Mouse (Mus musculus) common myeloid progenitor, adult 5-6 weeks (primary cell): Measurements from ENCODE around the gene Bcl2l1. TPM values are rescaled to one million over a fixed set of nuclear protein-coding genes. Genes with fewer than 3 reads are reported as not detected.

ENCODE experiments used
- ATAC-seq: replicated peaks from 2 replicates; pipeline ENCODE4 v1.8.0; 2016; ENCODE audit warnings: low read depth, mild to moderate bottlenecking, moderate TSS enrichment, inconsistent platforms; ENCODE audit not compliant: poor library complexity, severe bottlenecking
- total RNA-seq: library from RNA; stranded (forward); fragments of 200-1000, 187-1606 nt; gene quantifications from 2 replicates; pipeline ENCODE4 v1.2.3, GENCODE M21; 2017

Gene Bcl2l1
- 8.4 and 11.8 TPM in 2 replicates for total RNA-seq

GRCm38 (mm10) chr2:152831019-152831878 is at the start of gene Bcl2l1:
TSS of gene Bcl2l1 (minus strand) at chr2:152831728.
- peak; percentile 91 for ATAC-seq

- ATAC-seq, result no peak
Measured at GRCm38 (mm10) chr2:152880898-152881297, 49.4 kb upstream of the Bcl2l1 start.

DNA sequence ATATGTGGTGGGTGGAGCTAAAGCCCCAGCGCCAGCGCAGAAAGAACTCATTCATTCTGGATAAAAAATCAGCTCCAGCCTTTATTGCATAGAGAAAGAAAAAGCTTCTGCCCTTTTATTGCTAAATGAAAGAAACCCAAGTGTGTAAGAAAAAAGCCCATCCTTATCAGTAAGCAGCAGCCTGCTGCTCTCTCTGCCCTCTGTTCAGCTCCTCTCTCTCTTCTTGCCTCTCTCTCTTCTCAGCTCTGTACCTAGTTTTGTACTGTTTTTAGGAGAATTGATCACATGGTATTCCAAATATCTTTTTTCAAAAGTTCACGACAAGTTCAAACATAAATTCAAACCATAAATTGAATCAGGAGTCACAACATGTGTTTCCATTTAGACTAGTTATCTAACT is 46.7 kb upstream of the Bcl2l1 start:
- no peak for ATAC-seq

GRCm38 (mm10) chr2:152863346-152863745 is 31.8 kb upstream of the Bcl2l1 start:
- ATAC-seq, result no peak

- no peak for ATAC-seq
Measured at GRCm38 (mm10) chr2:152862638-152863037, 31.1 kb upstream of the Bcl2l1 start.

DNA sequence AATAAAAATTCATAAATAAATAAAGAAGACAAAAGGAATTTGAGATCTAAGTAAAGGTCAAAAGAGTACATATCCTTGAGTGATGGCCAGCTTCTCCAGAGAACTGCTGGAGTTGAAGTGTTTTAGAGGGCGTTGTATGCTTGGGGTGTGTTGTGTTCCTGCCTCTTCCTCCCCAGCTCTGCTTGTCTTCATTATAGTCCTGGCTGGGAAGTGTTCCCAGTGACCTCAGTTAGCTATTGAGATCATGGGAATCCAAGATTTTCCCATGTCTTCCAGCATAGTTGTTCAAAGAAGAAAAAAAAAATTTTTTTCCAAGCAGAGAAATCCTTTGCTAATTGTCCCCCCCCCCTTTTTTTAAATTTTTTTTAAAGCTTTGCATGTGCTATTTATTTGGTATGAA is 30.4 kb upstream of the Bcl2l1 start:
- ATAC-seq, result no peak

DNA sequence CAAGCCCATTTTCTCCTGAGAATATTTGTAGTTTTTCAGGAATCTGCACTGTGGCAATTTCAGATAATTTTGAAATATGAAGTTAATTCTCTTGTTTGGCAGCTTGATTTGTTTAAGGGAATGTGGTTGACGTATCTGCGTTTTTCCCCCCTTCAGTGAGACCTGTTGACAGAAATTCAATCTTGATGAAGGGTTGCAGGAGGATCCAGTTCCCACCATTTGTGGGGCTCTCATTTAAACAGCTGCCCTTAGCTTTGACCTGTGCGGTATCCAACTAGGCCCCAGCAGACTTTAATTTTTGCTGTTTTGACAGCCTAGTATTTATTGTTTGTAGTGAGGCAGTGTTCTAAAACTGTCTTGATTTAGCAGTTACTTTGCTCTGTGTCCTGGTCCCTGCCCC is 28.0 kb upstream of the Bcl2l1 start:
- ATAC-seq, result no peak

DNA sequence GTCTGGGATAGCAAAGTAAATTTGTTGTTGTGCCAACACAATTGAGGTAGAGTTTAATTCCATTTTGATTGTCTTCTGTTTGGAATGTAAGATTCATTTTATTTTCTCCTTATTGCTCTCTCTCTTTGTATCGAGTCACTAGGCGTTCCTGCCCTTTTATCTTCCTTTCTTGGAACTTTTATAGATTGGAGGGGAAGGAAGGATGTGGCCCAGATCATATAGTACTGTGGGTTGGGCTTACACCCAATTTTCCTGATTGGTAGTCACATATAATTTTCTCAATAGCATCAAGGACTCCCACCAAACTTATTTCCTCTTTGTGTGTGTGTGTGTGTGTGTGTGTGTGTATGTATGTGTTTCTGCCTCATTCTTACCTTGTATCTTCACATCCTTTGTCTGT is 16.9 kb upstream of the Bcl2l1 start:
- 0 out of 2 replicates have a peak, but pooled peaks have one; percentile 20 for ATAC-seq

- peak; percentile 99 for ATAC-seq
Measured at GRCm38 (mm10) chr2:152847815-152848302, 16.3 kb upstream of the Bcl2l1 start, which contains the start of gene Tpx2. TSS of gene Tpx2 (plus strand) at chr2:152847964.

DNA sequence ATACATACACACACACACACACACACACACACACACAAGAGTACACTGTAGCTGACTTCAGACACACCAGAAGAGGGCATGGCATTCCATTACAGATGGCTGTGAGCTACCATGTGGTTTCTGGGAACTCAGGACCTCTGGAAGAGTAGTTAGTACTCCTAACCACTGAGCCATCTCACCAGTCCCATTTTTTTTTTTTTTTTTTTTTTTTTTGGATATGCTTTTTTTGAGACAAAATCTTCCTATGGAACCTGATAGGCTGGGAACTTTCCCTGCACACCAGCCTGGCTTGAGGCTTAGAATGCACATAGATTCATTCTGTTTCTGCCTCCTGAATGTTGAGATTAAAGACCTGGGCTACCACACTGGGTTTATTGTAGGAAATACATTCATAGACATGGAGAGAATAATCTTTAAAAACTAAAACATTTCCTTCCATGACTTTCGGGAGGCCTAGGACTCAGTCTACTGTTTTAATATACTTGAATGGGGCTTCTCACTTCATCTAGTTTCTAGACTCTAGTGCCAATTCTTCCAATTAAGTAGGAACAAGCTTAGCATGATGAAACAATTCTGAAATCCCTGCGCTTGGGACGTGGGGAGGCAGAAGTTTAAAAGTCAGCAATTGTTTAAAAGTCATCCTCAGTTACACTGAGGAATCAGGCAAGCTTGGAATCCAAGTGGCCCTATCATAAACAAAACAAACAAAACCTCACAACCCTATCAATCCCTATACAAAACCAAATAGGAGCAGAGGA is 15.7 kb upstream of the Bcl2l1 start:
- ATAC-seq, result no peak

GRCm38 (mm10) chr2:152842741-152843140 is 11.2 kb upstream of the Bcl2l1 start:
- ATAC-seq, result no peak

- ATAC-seq, result no peak
Measured at GRCm38 (mm10) chr2:152839256-152839655, 7.7 kb upstream of the Bcl2l1 start.

GRCm38 (mm10) chr2:152830021-152830921 is 1.3 kb downstream of the Bcl2l1 start:
- peak; percentile 78 for ATAC-seq

DNA sequence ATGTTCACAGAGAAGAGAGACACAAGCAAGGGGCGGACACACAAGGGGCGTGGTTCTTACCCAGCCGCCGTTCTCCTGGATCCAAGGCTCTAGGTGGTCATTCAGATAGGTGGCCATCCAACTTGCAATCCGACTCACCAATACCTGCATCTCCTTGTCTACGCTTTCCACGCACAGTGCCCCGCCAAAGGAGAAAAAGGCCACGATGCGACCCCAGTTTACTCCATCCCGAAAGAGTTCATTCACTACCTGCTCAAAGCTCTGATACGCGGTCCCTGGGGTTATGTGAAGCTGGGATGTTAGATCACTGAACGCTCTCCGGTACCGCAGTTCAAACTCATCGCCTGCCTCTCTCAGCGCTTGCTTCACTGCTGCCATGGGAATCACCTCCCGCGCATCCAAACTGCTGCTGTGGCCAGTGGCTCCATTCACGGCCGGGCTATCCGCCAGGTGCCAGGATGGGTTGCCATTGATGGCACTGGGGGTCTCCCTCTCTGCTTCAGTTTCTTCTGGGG is 2.1 kb downstream of the Bcl2l1 start:
- no peak for ATAC-seq

GRCm38 (mm10) chr2:152828532-152828931 is 3.0 kb downstream of the Bcl2l1 start:
- ATAC-seq, result no peak

DNA sequence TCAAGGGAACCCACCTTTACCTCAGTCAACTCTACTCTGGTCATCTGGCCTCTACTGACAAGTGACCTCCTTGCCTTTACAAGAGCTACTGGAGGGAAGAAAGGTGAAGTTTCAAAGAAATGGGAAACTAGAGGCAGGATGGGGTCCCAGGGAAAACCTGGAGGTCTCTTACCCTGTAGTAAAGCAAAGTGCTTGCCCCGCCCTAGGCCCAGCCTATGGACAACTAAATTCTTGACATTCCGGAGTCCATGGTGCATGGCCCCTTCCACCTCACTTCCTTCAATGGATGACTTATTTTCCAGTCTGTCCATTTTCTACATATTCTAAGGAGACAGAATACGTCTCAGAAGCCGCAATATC is 3.5 kb downstream of the Bcl2l1 start:
- no peak for ATAC-seq

GRCm38 (mm10) chr2:152827321-152828010 is 4.1 kb downstream of the Bcl2l1 start:
- ATAC-seq, result no peak

GRCm38 (mm10) chr2:152826481-152826880 is 5.0 kb downstream of the Bcl2l1 start:
- ATAC-seq, result no peak

GRCm38 (mm10) chr2:152825713-152826112 is 5.8 kb downstream of the Bcl2l1 start:
- no peak for ATAC-seq
